ENCODE assay signal across 18 mouse cellular contexts in genomic region chr10:86367346-86367745, GRCm38 (mm10).
"Had no signal": no experiment of that assay in that cellular context is flagged by ENCODE, and none has a peak within 500 bp of the region (broad histone marks: within the 10 kb centered on the region; RNA-seq: fewer than 3 reads in every experiment).

No protein-coding gene starts in this region.

- H3K4me3 ChIP-seq: left cerebral cortex, adult 2 months; liver, embryonic 13.5 days; midbrain, embryonic 12.5 days; myocyte; neural tube, embryonic 13.5 days had no signal

- H3K36me3 ChIP-seq: liver, embryonic 13.5 days; midbrain, embryonic 12.5 days; neural tube, embryonic 13.5 days had no signal

- H3K9ac ChIP-seq: liver, embryonic 13.5 days; midbrain, embryonic 12.5 days; neural tube, embryonic 13.5 days had no signal

- H3K9me3 ChIP-seq: liver, embryonic 13.5 days; midbrain, embryonic 12.5 days; neural tube, embryonic 13.5 days had no signal

- DNase-seq: kidney, adult 9 months; kidney, postnatal 14 days; kidney, postnatal 4 days; layer of hippocampus, adult 9-11 months; left cerebral cortex, postnatal 4 days; liver, embryonic 13.5 days; lung, adult 2 months; lung, postnatal 14 days; lung, postnatal 4 days; retina, postnatal 1 day; right cerebral cortex, postnatal 25 days; thymus, adult 18-20 months; thymus, postnatal 36 days had no signal

- H3K27ac ChIP-seq: left cerebral cortex, adult 2 months; liver, embryonic 13.5 days; midbrain, embryonic 12.5 days; neural tube, embryonic 13.5 days had no signal

- ATAC-seq: midbrain, embryonic 16.5 days had no signal

- H3K4me1 ChIP-seq: midbrain, embryonic 12.5 days had no signal

- H3K4me2 ChIP-seq: liver, embryonic 13.5 days; midbrain, embryonic 12.5 days; neural tube, embryonic 13.5 days had no signal

- H3K27me3 ChIP-seq: midbrain, embryonic 12.5 days; neural tube, embryonic 13.5 days had no signal
